Mouse (Mus musculus): ENCODE results near the gene Car2.

The Car2 gene

GRCm38 (mm10) chr3:14886102-14887098 lies at the start of gene Car2:
Gene Car2, plus strand, starts transcription at chr3:14886273.
- DNase-seq, result peak; percentile 82 to 90

DNA sequence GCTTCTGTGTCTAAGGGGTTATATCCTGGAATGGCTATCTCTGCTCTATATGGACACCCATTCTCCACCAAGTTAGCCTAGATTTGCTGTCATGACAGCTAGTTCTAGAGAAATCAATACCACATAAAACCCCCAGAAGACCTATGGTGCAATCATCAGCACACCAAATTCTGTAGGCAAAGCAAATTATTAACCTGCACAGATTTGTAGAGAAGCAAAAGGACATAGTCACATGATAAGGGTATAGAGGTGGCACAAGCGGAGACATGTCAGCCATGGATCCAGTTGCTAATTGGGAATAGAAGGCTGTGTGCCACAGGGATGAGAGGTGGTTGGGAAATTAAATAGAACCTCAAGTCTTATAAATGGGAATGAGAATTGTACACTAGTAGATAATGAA lies 47.1 kb upstream of the Car2 start:
- DNase-seq, result no peak

GRCm38 (mm10) chr3:14839466-14840118 lies 46.5 kb upstream of the Car2 start:
- DNase-seq, result no peak

GRCm38 (mm10) chr3:14848587-14849254 lies 37.4 kb upstream of the Car2 start:
- no peak for DNase-seq

GRCm38 (mm10) chr3:14853966-14854365 lies 32.1 kb upstream of the Car2 start:
- no peak for DNase-seq

DNA sequence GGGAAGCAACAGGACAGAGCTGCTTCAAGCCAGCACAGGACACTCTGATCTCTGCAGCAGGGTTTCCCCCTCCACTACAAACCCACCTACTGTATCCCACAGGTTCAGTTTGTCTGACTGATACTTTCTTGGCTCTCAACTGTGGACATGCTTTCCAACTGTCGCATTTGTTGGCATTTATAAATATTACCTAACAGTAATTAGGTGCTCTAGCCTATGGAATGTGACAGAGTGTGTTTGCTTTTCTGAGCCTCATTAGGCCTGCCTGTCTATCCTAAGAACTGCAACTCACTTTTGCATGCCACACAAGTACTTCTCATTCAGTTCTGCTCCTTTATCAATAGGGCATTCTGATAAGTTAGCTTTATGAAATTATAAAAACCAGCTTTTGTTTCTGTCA lies 31.6 kb upstream of the Car2 start:
- no peak for DNase-seq

DNA sequence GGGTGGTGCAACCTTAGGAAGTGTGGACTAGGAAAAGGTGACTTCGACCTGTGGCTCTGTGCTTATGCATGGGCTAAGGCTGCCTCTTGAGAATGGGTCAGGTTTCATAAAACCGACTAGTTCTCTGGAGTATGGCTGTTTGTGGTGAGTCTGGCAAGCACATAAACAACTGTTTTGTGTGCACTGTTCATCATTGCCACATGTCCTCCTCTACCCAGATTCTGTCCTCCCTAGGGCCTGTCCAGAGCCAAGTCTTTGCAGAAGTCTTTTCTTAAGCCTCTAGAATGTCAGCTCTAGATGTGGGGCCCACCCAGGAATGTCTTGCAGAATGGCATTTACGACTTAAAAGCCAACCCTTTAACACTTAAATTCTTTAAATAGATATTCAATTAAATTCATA lies 28.2 kb upstream of the Car2 start:
- no peak for DNase-seq

- no peak for DNase-seq
Measured at GRCm38 (mm10) chr3:14860291-14860690, 25.8 kb upstream of the Car2 start.

- no peak for DNase-seq
Measured at GRCm38 (mm10) chr3:14861165-14861564, 24.9 kb upstream of the Car2 start.

DNA sequence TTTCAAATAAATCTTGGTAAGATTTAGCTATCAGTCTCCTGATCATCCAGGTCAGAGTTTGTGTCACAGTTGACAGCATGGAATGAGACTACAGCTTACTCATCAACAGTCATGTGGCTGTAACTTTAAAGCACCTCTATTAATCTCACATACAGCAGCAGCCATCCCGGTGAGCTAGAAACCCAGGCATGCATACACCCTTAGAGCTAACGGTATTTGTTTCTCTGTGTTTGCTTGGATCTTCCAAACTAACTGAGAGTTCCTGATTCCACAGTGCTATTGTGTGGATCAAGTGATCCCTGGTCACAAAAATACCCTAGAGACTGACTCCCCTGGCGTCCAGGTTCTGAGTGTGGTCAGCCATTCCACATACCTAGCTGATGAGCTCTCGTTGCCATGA lies 24.3 kb upstream of the Car2 start:
- DNase-seq, result no peak

DNA sequence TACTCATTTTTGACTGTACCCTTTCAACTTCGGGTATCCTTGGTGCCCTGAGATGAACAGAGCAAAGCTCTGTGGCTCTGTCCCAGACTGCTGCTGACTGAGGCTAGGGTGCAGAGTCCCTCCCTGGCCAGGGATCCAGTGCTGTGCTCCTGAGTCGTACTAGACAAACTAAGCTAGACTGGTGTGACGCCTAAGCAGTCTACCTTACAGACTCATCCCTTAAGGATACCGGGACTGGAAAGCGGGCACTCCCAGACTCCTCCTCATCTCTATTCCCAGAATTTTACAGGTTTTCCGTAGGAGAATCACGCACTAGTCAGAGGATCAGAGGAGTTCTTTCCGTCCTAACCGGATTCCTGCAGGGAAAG lies 23.4 kb upstream of the Car2 start:
- DNase-seq, result peak; percentile 16 to 42

- DNase-seq, result peak in 1 of 2 experiments; percentile 42
Measured at GRCm38 (mm10) chr3:14863022-14863711, 22.9 kb upstream of the Car2 start, which contains the start of gene Car3. Gene Car3, plus strand, starts transcription at chr3:14863512.

DNA sequence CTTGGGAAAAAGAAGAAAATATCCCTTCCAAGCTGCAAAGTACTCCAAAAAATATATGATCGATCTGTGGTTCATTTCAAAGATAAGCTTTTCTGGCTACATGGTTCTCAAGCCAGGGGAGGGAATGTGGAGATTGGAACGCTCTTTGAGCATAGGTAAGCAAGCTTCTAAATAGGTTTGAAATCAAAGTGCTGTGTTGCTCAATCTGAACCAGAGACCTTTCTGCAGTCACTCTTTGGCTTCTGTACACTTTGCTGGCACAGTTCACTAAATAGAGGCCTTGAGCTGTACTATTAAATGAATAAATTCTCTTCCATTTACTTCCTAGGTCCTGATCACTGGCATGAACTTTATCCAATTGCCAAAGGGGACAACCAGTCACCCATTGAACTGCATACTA lies 22.2 kb upstream of the Car2 start:
- DNase-seq, result no peak

GRCm38 (mm10) chr3:14865941-14866340 lies 20.1 kb upstream of the Car2 start:
- DNase-seq, result no peak

DNA sequence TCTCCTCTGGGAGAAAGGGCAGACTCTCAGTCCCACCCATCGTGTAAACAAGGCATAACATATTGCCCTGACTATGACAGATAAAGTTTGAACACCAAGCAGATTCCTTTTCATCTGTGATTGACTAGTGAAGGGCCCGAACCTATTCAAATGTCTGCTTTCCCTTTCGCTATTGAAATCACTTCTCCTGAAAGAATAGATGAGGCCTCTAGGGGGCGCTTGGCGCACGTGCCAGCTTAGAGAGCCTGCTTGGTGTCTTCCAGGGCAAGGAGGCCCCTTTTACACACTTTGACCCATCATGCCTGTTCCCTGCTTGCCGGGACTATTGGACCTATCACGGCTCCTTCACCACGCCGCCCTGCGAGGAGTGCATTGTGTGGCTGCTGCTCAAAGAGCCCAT lies 16.3 kb upstream of the Car2 start:
- DNase-seq, result peak; percentile 77 to 82

GRCm38 (mm10) chr3:14870528-14870927 lies 15.5 kb upstream of the Car2 start:
- no peak for DNase-seq

- peak; percentile 47 to 66 for DNase-seq
Measured at GRCm38 (mm10) chr3:14871386-14871785, 14.7 kb upstream of the Car2 start.

DNA sequence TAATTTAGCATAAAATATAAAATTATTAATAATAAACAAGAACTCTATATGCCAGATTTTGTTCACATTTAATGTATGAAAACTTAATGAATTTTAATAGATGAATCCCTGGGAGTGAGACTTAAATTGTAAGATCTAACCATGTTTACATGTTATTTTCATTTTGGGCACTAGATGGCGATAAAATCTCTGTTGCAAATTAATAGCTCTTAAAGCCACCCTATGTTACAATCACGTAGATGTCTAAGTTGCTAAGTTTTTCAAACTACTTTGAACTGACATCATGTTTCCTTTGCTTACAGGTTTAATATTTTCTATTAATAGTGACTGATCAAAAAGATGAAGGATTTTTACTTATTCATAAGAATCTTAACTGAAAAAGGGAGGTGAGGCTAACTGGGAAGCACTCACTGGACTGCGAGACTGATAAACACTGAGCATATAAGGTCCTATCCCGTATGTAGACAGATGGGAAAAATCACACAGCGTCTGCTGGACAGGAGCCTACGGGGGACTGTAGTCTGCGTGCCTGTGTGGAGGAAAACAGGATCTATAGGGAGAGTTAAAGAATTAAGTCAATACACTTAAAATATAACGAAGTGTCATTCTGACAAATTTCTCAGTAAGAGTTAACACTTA lies 11.6 kb upstream of the Car2 start:
- no peak for DNase-seq

GRCm38 (mm10) chr3:14876325-14876918 lies 9.7 kb upstream of the Car2 start:
- DNase-seq, result no peak

- DNase-seq, result no peak
Measured at GRCm38 (mm10) chr3:14877251-14877909, 8.7 kb upstream of the Car2 start.

DNA sequence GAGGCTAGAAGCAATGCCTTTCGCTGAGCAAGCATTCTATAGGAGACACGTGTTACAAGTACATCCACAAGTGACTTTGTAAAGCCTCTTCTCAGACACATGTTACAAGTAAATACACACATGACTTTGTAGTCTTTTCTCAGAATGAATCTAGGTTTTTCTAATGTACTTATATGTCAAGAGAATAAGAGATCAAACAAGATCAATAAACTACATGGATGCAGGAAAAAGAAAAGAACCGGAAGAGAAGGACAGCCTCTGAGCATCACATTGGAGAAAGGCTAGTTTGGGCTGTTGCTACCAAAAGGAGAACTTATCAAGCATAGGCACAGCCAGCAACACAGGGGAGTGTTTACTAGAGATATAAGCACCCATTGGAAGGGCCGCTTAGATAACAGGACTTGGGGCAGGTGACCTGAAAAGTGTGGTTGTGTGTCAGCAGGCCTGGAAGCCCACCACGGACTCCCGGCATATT lies 7.3 kb upstream of the Car2 start:
- DNase-seq, result no peak

Data from kidney, postnatal 25 days (tissue).